ENCODE assay signal across 8 mouse cellular contexts in genomic region chr7:141461521-141462332, GRCm38 (mm10). TPM values are rescaled to one million over a fixed set of nuclear protein-coding genes. Genes with fewer than 3 reads are reported as not detected.
DNase-seq lines count a peak whose midpoint lies in the region; ATAC-seq and TF ChIP-seq lines count a peak whose summit lies in the region.

No protein-coding gene starts in this region.

- peak overlapping the region; percentile 68 for H3K4me2 ChIP-seq in forebrain, postnatal 0 days (ENCODE audit: low read depth)
- peak overlapping the region; percentile 79 for H3K4me2 ChIP-seq in kidney, postnatal 0 days (ENCODE audit: low read length)

- H3K9ac ChIP-seq in forebrain, postnatal 0 days = peak overlapping the region; percentile 45
- H3K9ac ChIP-seq in kidney, postnatal 0 days (ENCODE audit: low read depth, low read length) = peak overlapping the region; percentile 66

- peaks cover 17% of the 10 kb centered on the region for H3K79me2 ChIP-seq in macrophage (ENCODE audit: inconsistent target)

- H3K27ac ChIP-seq in forebrain, postnatal 0 days (ENCODE audit: low read depth, low read length) = no peak overlapping the region
- 0 out of 2 replicates have a peak overlapping the region, but pooled peaks have one; percentile 20 for H3K27ac ChIP-seq in kidney, postnatal 0 days
- peak overlapping the region; percentile 58 for H3K27ac ChIP-seq in macrophage

- TF ChIP-seq CTCF in forebrain, postnatal 0 days (IDR thresholded peaks at IDR 0.05; ENCODE audit: low read depth) = no peak; the same call in 1 of the 2 replicates
- peak; percentile 44 for TF ChIP-seq CTCF in kidney, postnatal 0 days (IDR thresholded peaks at IDR 0.05; ENCODE audit: low read depth)

- H3K27me3 ChIP-seq in forebrain, postnatal 0 days (ENCODE audit: insufficient read depth, low read length) = peaks cover 48% of the 10 kb centered on the region
- H3K27me3 ChIP-seq in kidney, postnatal 0 days (ENCODE audit: insufficient read depth, low read length) = no peaks in the 10 kb centered on the region

- peaks cover 16% of the 10 kb centered on the region for H3K36me3 ChIP-seq in forebrain, postnatal 0 days (ENCODE audit: insufficient read depth)
- peaks cover 13% of the 10 kb centered on the region; the same call in 1 of the 2 replicates for H3K36me3 ChIP-seq in kidney, postnatal 0 days (ENCODE audit: insufficient read depth, low read length)
- peaks cover 15% of the 10 kb centered on the region; the same call in 1 of the 2 replicates for H3K36me3 ChIP-seq in macrophage (ENCODE audit: inconsistent target)

- WGBS in forebrain, postnatal 0 days = 3% methylated on average over 57 of the region's 59 CpGs
- 2% methylated on average over 54 of the region's 59 CpGs for WGBS in kidney, postnatal 0 days
- WGBS in macrophage (ENCODE audit: missing documents) = 5% methylated on average over 59 of the region's 59 CpGs

- no peaks in the 10 kb centered on the region for H3K9me3 ChIP-seq in forebrain, postnatal 0 days (ENCODE audit: low read length)
- no peaks in the 10 kb centered on the region for H3K9me3 ChIP-seq in kidney, postnatal 0 days (replicated peaks; ENCODE audit: low read length)

- peak; percentile 44 for DNase-seq in embryo, embryonic 11 days
- DNase-seq in embryo, embryonic 10.5 days (ENCODE audit: low spot score) = no peak
- DNase-seq in adipocyte (ENCODE audit: low spot score) = peak; percentile 51
- no peak for DNase-seq in forebrain, postnatal 0 days
- DNase-seq in kidney, postnatal 0 days (ENCODE audit: low spot score) = peak; percentile 63
- no peak for DNase-seq in frontal cortex, adult 2 months (ENCODE audit: extremely low spot score in 1 of 2, low spot score in 1 of 2)
- no peak for DNase-seq in layer of hippocampus, adult 9-11 months

- peaks cover under 1% of the 10 kb centered on the region; the same call in 1 of the 2 replicates for H3K4me1 ChIP-seq in forebrain, postnatal 0 days (ENCODE audit: insufficient read depth)
- peaks cover 33% of the 10 kb centered on the region for H3K4me1 ChIP-seq in kidney, postnatal 0 days (replicated peaks; ENCODE audit: insufficient read depth, low read length)

- H3K4me3 ChIP-seq in forebrain, postnatal 0 days (ENCODE audit: low read depth, low read length) = peak overlapping the region; percentile 34
- peak overlapping the region; percentile 47 for H3K4me3 ChIP-seq in kidney, postnatal 0 days (replicated peaks; ENCODE audit: low read depth, low read length)
- H3K4me3 ChIP-seq in macrophage (ENCODE audit: inconsistent target) = peak overlapping the region; percentile 38

- no peak for ATAC-seq in forebrain, postnatal 0 days
- ATAC-seq in kidney, postnatal 0 days (replicated peaks; ENCODE audit: low FRiP score, low read depth) = 0 out of 2 replicates have a peak, but pooled peaks have one; percentile 3

RNA-seq across cellular contexts. Expression of gene Cracr2b, which starts 0.8 kb away (rescaled TPM):
- 4.5 and 7.2 TPM in 2 replicates for total RNA-seq in forebrain, postnatal 0 days (2014; rRNA removed)
- polyA plus RNA-seq in forebrain, postnatal 0 days (2015; fragmentation: Nextera tagmentation; extraction: Ambion mirVana) = 5.2 and 6.7 TPM in 2 replicates
- polyA plus RNA-seq in kidney, postnatal 0 days (2015; fragmentation: Nextera tagmentation; extraction: Ambion mirVana) = 16.1 and 20.5 TPM in 2 replicates
- total RNA-seq in macrophage (2018; cell fraction: chromatin; rRNA removed) = 100 to 1,000 TPM in 3 of 26 experiments, 10 to 100 TPM in 16, 1 to 10 TPM in 7; 3.3 to 175 (median 28.4) TPM
- total RNA-seq in macrophage (2018; cell fraction: cytosol; rRNA removed) = 10 to 100 TPM in 14 of 26 experiments, 1 to 10 TPM in 12; 2.7 to 27.1 (median 10.4) TPM
- total RNA-seq in macrophage (2018; cell fraction: nucleus; rRNA removed) = 10 to 100 TPM in 17 of 26 experiments, 1 to 10 TPM in 9; 3.5 to 65.9 (median 13.5) TPM
- polyA plus RNA-seq in macrophage (2018) = 15.7 to 22.0 TPM (median 19.0 TPM) in 3 replicates
- 5.1 and 8.7 TPM in 2 replicates for polyA plus RNA-seq in frontal cortex, adult 2 months (2012; rRNA removed)

RNA-seq across cellular contexts. Expression of gene Cd151, which starts 5.5 kb away (rescaled TPM):
- 55.8 and 62.4 TPM in 2 replicates for total RNA-seq in forebrain, postnatal 0 days (2014; rRNA removed)
- polyA plus RNA-seq in forebrain, postnatal 0 days (2015; fragmentation: Nextera tagmentation; extraction: Ambion mirVana) = 12.4 and 18.7 TPM in 2 replicates
- 36.1 and 37.2 TPM in 2 replicates for polyA plus RNA-seq in kidney, postnatal 0 days (2015; fragmentation: Nextera tagmentation; extraction: Ambion mirVana)
- total RNA-seq in macrophage (2018; cell fraction: chromatin; rRNA removed) = 10 to 100 TPM in 24 of 26 experiments, 1 to 10 TPM in 2; 5.1 to 58.6 (median 27.5) TPM
- total RNA-seq in macrophage (2018; cell fraction: cytosol; rRNA removed) = 10 to 100 TPM; 32.3 to 71.3 (median 44.7) TPM
- total RNA-seq in macrophage (2018; cell fraction: nucleus; rRNA removed) = 10 to 100 TPM; 22.8 to 70.2 (median 40.4) TPM
- 58.4 to 83.6 TPM (median 60.3 TPM) in 3 replicates for polyA plus RNA-seq in macrophage (2018)
- 61.0 and 61.7 TPM in 2 replicates for polyA plus RNA-seq in frontal cortex, adult 2 months (2012; rRNA removed)

RNA-seq across cellular contexts. Expression of gene Pnpla2, which starts 6.7 kb away (rescaled TPM):
- 6.2 and 7.7 TPM in 2 replicates for total RNA-seq in forebrain, postnatal 0 days (2014; rRNA removed)
- polyA plus RNA-seq in forebrain, postnatal 0 days (2015; fragmentation: Nextera tagmentation; extraction: Ambion mirVana) = 18.3 and 22.4 TPM in 2 replicates
- polyA plus RNA-seq in kidney, postnatal 0 days (2015; fragmentation: Nextera tagmentation; extraction: Ambion mirVana) = 68.0 and 72.9 TPM in 2 replicates
- 10 to 100 TPM in 22 of 26 experiments, 1 to 10 TPM in 4; 7.5 to 38.7 (median 16.8) TPM for total RNA-seq in macrophage (2018; cell fraction: chromatin; rRNA removed)
- total RNA-seq in macrophage (2018; cell fraction: cytosol; rRNA removed) = 10 to 100 TPM; 37.7 to 80.6 (median 52.0) TPM
- 10 to 100 TPM; 15.5 to 44.6 (median 23.4) TPM for total RNA-seq in macrophage (2018; cell fraction: nucleus; rRNA removed)
- 36.1 to 135 TPM (median 74.0 TPM) in 3 replicates for polyA plus RNA-seq in macrophage (2018)
- polyA plus RNA-seq in frontal cortex, adult 2 months (2012; rRNA removed) = 27.5 and 29.8 TPM in 2 replicates

RNA-seq across cellular contexts. Expression of gene Polr2l, which starts 13.2 kb away (rescaled TPM):
- 21.1 and 24.6 TPM in 2 replicates for total RNA-seq in forebrain, postnatal 0 days (2014; rRNA removed)
- 73.2 and 74.8 TPM in 2 replicates for polyA plus RNA-seq in forebrain, postnatal 0 days (2015; fragmentation: Nextera tagmentation; extraction: Ambion mirVana)
- polyA plus RNA-seq in kidney, postnatal 0 days (2015; fragmentation: Nextera tagmentation; extraction: Ambion mirVana) = 68.5 and 72.2 TPM in 2 replicates
- 1 to 10 TPM in 20 of 26 experiments, under 1 TPM in 5, not detected in 1; 0.66 to 4.8 (median 1.9) TPM for total RNA-seq in macrophage (2018; cell fraction: chromatin; rRNA removed)
- total RNA-seq in macrophage (2018; cell fraction: cytosol; rRNA removed) = 10 to 100 TPM; 12.7 to 21.0 (median 16.7) TPM
- total RNA-seq in macrophage (2018; cell fraction: nucleus; rRNA removed) = 10 to 100 TPM in 1 of 26 experiments, 1 to 10 TPM in 25; 2.0 to 10.8 (median 4.9) TPM
- polyA plus RNA-seq in macrophage (2018) = 8.3 to 22.8 TPM (median 12.8 TPM) in 3 replicates
- polyA plus RNA-seq in frontal cortex, adult 2 months (2012; rRNA removed) = 41.5 and 47.6 TPM in 2 replicates

RNA-seq across cellular contexts. Expression of gene Tspan4, which starts 13.3 kb away (rescaled TPM):
- total RNA-seq in forebrain, postnatal 0 days (2014; rRNA removed) = 52.5 and 79.6 TPM in 2 replicates
- 54.9 and 57.9 TPM in 2 replicates for polyA plus RNA-seq in forebrain, postnatal 0 days (2015; fragmentation: Nextera tagmentation; extraction: Ambion mirVana)
- polyA plus RNA-seq in kidney, postnatal 0 days (2015; fragmentation: Nextera tagmentation; extraction: Ambion mirVana) = 109 and 115 TPM in 2 replicates
- 10 to 100 TPM in 22 of 26 experiments, 1 to 10 TPM in 4; 5.5 to 64.4 (median 18.6) TPM for total RNA-seq in macrophage (2018; cell fraction: chromatin; rRNA removed)
- 100 to 1,000 TPM in 13 of 26 experiments, 10 to 100 TPM in 13; 59.2 to 144 (median 95.9) TPM for total RNA-seq in macrophage (2018; cell fraction: cytosol; rRNA removed)
- 10 to 100 TPM; 20.5 to 94.6 (median 59.4) TPM for total RNA-seq in macrophage (2018; cell fraction: nucleus; rRNA removed)
- 48.8 to 142 TPM (median 129 TPM) in 3 replicates for polyA plus RNA-seq in macrophage (2018)
- 38.7 and 40.9 TPM in 2 replicates for polyA plus RNA-seq in frontal cortex, adult 2 months (2012; rRNA removed)

Comparison
In these comparisons a context has a peak if more than half of its experiments do, and no peak if none do; other contexts are left out.
1. DNase-seq: peak in embryo, embryonic 11 days (single experiment), adipocyte (single experiment) and kidney, postnatal 0 days (single experiment); none in embryo, embryonic 10.5 days (single experiment), forebrain, postnatal 0 days (single experiment), frontal cortex, adult 2 months (0 of 2) and layer of hippocampus, adult 9-11 months (single experiment).
2. Peak in every context shown above with its lines, with median percentiles within 50 percentile points of each other: H3K4me3 ChIP-seq.